Mouse (Mus musculus): ENCODE data around the gene Akap13. TPM values are rescaled to one million over a fixed set of nuclear protein-coding genes. Genes with fewer than 3 reads are reported as not detected.
A peak's percentile ranks its signal among the peaks of the same experiment; 100 is the strongest.

Gene Akap13
- total and polyA plus RNA-seq, 3 experiments: 11.4 to 32.5 (median 27.7) TPM

DNA sequence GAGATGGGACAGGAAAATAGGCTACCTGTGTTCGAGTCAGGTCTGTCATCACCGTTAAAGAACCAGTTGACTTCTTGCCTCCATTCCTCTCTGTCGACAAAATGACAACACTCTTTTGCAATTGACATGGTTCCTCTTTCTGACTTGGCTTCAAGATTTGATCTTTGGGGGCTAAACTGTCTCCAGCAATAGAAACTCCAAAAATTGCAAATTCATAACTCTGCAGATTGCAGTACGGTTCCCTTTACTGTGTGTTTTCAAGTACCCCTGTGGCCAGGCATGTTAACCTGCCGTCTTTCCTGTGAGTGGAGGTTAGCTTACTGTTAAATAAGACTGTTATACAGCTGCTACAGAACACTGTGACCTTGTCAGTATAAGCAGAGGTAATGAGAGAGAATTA lies 244.5 kb downstream of the Akap13 start:
- peaks cover 20 to 45% of the 10 kb centered on the region in 2 experiments for H3K36me3 ChIP-seq (replicated peaks in 1 of 2; ENCODE audit: control insufficient read depth in 1 of 2, insufficient read depth in 1 of 2, low read length in 1 of 2)
- no peak overlapping the region for H3K4me3 ChIP-seq (replicated peaks in 1 of 3; ENCODE audit: low read depth in 2 of 3, low read length in 2 of 3, poor library complexity in 1 of 3)
- in situ Hi-C loops (cut with MboI; ENCODE audit: low pct_ligation_motif_present, low pct_unique_long_range_greater_than_20kb, low sequenced_read_pairs) (loop anchor here (25.0 kb wide), 1 partner anchor 313 kb away; no protein-coding TSS in a partner anchor), dilution Hi-C loops (cut with MboI; ENCODE audit: extremely low pct_ligation_motif_present, extremely low pct_unique_long_range_greater_than_20kb, low sequenced_read_pairs) (no loop called here)
- 0 out of 2 replicates have a peak overlapping the region, but pooled peaks have one; percentile 1 for H3K27ac ChIP-seq (ENCODE audit: insufficient read depth, low read depth)
- TF ChIP-seq ZMIZ1 (IDR thresholded peaks at IDR 0.05; ENCODE audit: low read depth, low read length) (no peak), USF2 (conservative IDR thresholded peaks at IDR 0.05; ENCODE audit: low read depth, low read length) (no peak), MEF2A (IDR thresholded peaks at IDR 0.05; ENCODE audit: borderline replicate concordance, low read depth, low read length) (no peak), IRF4 (IDR thresholded peaks at IDR 0.05; ENCODE audit: low read depth, low read length) (0 out of 2 replicates have a peak, but pooled peaks have one; percentile 10), NRF1 (IDR thresholded peaks at IDR 0.05; ENCODE audit: low read depth, low read length) (no peak), ELF1 (IDR thresholded peaks at IDR 0.05; ENCODE audit: low read depth, low read length) (no peak), CTCF (conservative IDR thresholded peaks at IDR 0.05 in 1 of 2, IDR thresholded peaks at IDR 0.05 in 1 of 2; ENCODE audit: low read depth in 2 of 2, low read length in 2 of 2) (no peak), ETS1 (conservative IDR thresholded peaks at IDR 0.05; ENCODE audit: low read depth, low read length) (no peak)
- H3K4me1 ChIP-seq (ENCODE audit: control insufficient read depth in 1 of 2, insufficient read depth in 2 of 2): peaks cover 6 to 41% of the 10 kb centered on the region in 2 experiments; a peak in 3 of 4 replicates
- H3K9me3 ChIP-seq (replicated peaks; ENCODE audit: low read length): no peaks in the 10 kb centered on the region
- no peak overlapping the region for H3K9ac ChIP-seq (ENCODE audit: insufficient read depth, low read depth)
- peaks cover 12% of the 10 kb centered on the region for H3K79me2 ChIP-seq (replicated peaks; ENCODE audit: control insufficient read depth, extremely low read depth, insufficient read depth, poor library complexity, severe bottlenecking)
- no peak for DNase-seq (ENCODE audit: extremely low read depth)
- no peak overlapping the region for H3K4me2 ChIP-seq (ENCODE audit: insufficient read depth, low read depth, poor library complexity, severe bottlenecking)
- H3K27me3 ChIP-seq (replicated peaks): no peaks in the 10 kb centered on the region

DNA sequence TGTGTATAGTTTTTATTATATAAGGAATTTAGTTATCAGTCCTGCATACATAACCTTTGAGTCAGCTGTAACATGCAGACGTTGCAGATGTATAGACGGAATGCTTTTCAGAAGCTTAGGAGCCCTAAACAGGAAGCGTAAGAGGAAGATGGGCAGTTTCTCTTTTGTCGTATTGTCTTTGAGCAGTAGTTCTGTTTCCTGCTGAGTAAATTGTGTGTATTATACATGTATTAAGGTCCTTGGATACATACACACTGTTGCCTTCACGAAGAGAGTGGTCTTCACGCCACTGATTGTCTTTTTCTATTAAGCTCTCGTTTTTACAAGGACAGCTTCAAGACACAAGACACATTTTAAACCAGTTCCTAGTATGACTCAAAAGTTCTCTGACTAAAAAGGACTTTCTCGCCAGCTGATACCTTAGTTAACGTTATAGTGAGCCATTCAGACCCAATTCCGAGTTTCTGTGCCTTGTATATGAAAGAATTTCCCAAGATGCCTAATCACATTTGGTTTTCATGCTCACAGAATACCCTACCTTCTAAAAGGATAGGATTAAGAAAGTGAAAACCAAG lies 245.5 kb downstream of the Akap13 start:
- dilution Hi-C loops (cut with MboI; ENCODE audit: extremely low pct_ligation_motif_present, extremely low pct_unique_long_range_greater_than_20kb, low sequenced_read_pairs) (no loop called here), in situ Hi-C loops (cut with MboI; ENCODE audit: low pct_ligation_motif_present, low pct_unique_long_range_greater_than_20kb, low sequenced_read_pairs) (loop anchor here (25.0 kb wide), 1 partner anchor 314 kb away; no protein-coding TSS in a partner anchor)
- TF ChIP-seq JUND (conservative IDR thresholded peaks at IDR 0.05; ENCODE audit: low read depth, low read length) (peak; percentile 83), TCF12 (IDR thresholded peaks at IDR 0.05; ENCODE audit: low read depth, low read length) (0 out of 2 replicates have a peak, but pooled peaks have one; percentile 34), RCOR1 (conservative IDR thresholded peaks at IDR 0.05; ENCODE audit: low read depth, low read length) (0 out of 2 replicates have a peak, but pooled peaks have one; percentile 18), TBP (conservative IDR thresholded peaks at IDR 0.05; ENCODE audit: low read depth, low read length) (0 out of 2 replicates have a peak, but pooled peaks have one; percentile 51), SIN3A (IDR thresholded peaks at IDR 0.05; ENCODE audit: low read length) (peak; percentile 81; the same call in 1 of the 2 replicates), IRF4 (IDR thresholded peaks at IDR 0.05; ENCODE audit: low read depth, low read length) (peak; percentile 85), CHD1 (IDR thresholded peaks at IDR 0.05; ENCODE audit: low read depth, low read length) (peak; percentile 24; the same call in 1 of the 2 replicates), MAFK (IDR thresholded peaks at IDR 0.05; ENCODE audit: insufficient replicate concordance, low read length) (0 out of 2 replicates have a peak, but pooled peaks have one; percentile 36), MXI1 (IDR thresholded peaks at IDR 0.05; ENCODE audit: low read depth, low read length) (no peak), BHLHE40 (IDR thresholded peaks at IDR 0.05; ENCODE audit: low read depth, low read length) (peak; percentile 29), ETS1 (conservative IDR thresholded peaks at IDR 0.05; ENCODE audit: low read depth, low read length) (peak; percentile 74), UBTF (IDR thresholded peaks at IDR 0.05; ENCODE audit: low read depth, low read length) (no peak), ZMIZ1 (IDR thresholded peaks at IDR 0.05; ENCODE audit: low read depth, low read length) (no peak), GABPA (IDR thresholded peaks at IDR 0.05; ENCODE audit: insufficient replicate concordance, low read depth, low read length) (no peak), EP300 (IDR thresholded peaks at IDR 0.05; ENCODE audit: low read length) (peak; percentile 81), JUN (IDR thresholded peaks at IDR 0.05; ENCODE audit: insufficient read depth, low read depth, low read length) (peak; percentile 57), USF1 (IDR thresholded peaks at IDR 0.05; ENCODE audit: low read depth, low read length) (no peak), POLR2AphosphoS2 (IDR thresholded peaks at IDR 0.05; ENCODE audit: low read depth, low read length) (no peak)
- Histone ChIP-seq H3K9me3 (replicated peaks; ENCODE audit: low read length) (no peaks in the 10 kb centered on the region), H3K4me2 (ENCODE audit: insufficient read depth, low read depth, poor library complexity, severe bottlenecking) (peak overlapping the region; percentile 48), H3K36me3 (replicated peaks in 1 of 2; ENCODE audit: control insufficient read depth in 1 of 2, insufficient read depth in 1 of 2, low read length in 1 of 2) (peaks cover 23 to 49% of the 10 kb centered on the region in 2 experiments), H3K4me3 (replicated peaks in 1 of 3; ENCODE audit: low read depth in 2 of 3, low read length in 2 of 3, poor library complexity in 1 of 3) (peak overlapping the region in 2 of 3 experiments; percentile 2 to 10), H3K27me3 (replicated peaks) (no peaks in the 10 kb centered on the region), H3K27ac (ENCODE audit: insufficient read depth, low read depth) (peak overlapping the region; percentile 75), H3K9ac (ENCODE audit: insufficient read depth, low read depth) (peak overlapping the region; percentile 56), H3K4me1 (ENCODE audit: control insufficient read depth in 1 of 2, insufficient read depth in 2 of 2) (peaks cover 6 to 41% of the 10 kb centered on the region in 2 experiments; a peak in 3 of 4 replicates), H3K79me2 (replicated peaks; ENCODE audit: control insufficient read depth, extremely low read depth, insufficient read depth, poor library complexity, severe bottlenecking) (peaks cover 12% of the 10 kb centered on the region)
- no peak for DNase-seq (ENCODE audit: extremely low read depth)
